Mouse (Mus musculus) left cerebral cortex, adult 2 months (tissue): Measurements from ENCODE around the gene Cdh13. TPM values are rescaled to one million over a fixed set of nuclear protein-coding genes. Genes with fewer than 3 reads are reported as not detected.

Experiments used
- DNase-seq, 2 experiments: peaks; one replicate each; pipeline ENCODE4 v3.0.0; 2021 to 2022; ENCODE audit warnings: low spot score in 2 of 2, mixed read lengths in 1 of 2; ENCODE audit errors: extremely low spot score in 1 of 2
- H3K27ac ChIP-seq: fragments of 200-600 bp; 2 replicates; pipeline ENCODE4 v1.8.1; 2022
- H3K4me3 ChIP-seq: fragments of 200-600 bp; 2 replicates; pipeline ENCODE4 v1.8.1; 2022
- CTCF ChIP-seq: fragments of 200-600 bp; IDR thresholded peaks from 2 replicates; pipeline ENCODE4 v1.8.1; 2022; ENCODE audit warnings: antibody characterized with exemption, mild to moderate bottlenecking, moderate library complexity
- intact Hi-C: fragments of 180-260 bp; cut with DNase I; formaldehyde crosslinking; loops from one replicate; pipeline ENCODE4 v1.15.1; 2025
- total RNA-seq, 2 experiments: library from RNA; stranded (reverse); gene quantifications; 2 replicates each; pipeline ENCODE4 v1.2.3; 2021

The Cdh13 gene
- total RNA-seq, 2 experiments from 2014 or later, result 69.9 to 74.8 TPM

DNA sequence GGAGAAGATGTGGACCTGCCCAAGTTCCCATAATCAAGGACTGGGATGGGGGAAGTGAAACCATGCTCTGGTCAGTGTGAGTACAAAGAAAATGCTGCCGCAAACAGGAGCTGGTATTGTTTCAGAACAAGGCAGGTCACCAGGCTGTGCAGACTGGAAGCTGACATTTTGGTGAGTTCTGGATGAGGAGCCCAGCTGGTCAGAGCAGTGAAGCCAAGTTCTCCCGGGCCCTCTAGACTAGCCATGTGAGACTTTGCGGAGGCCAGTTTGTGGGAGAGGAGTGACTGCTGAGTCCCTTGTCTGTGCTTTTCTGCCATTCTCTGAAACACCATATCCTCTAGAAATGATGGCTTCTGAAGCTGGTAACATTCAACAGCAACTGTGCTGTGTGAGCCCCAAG lies 829.3 kb downstream of the Cdh13 start:
- intact Hi-C loops, result no loop called here
- DNase-seq, result no peak
- Histone ChIP-seq H3K4me3 (no peak overlapping the region), H3K27ac (no peak overlapping the region)
- no peak for TF ChIP-seq CTCF

DNA sequence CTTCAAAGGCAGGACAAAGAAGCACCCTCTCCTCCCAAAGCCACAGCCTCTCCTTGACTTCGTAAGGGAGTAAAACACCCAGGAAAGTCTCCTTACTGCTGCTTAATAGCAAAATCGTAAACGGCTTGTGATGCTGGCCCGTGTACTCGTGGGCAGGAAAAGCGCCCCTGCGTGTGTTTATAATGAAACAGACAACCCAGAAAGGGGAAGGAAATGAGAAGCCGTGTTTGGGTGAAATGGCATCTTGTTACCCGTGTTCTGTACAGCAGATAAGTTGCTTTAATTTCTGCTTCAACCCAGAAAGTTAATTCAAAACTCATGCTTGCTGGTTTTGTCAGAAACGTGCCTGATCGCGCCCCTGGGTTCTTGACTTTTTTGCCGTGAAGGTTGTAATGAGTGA lies 837.7 kb downstream of the Cdh13 start:
- intact Hi-C loops, result no loop called here
- Histone ChIP-seq H3K4me3 (no peak overlapping the region), H3K27ac (no peak overlapping the region)
- TF ChIP-seq CTCF, result no peak
- no peak for DNase-seq

DNA sequence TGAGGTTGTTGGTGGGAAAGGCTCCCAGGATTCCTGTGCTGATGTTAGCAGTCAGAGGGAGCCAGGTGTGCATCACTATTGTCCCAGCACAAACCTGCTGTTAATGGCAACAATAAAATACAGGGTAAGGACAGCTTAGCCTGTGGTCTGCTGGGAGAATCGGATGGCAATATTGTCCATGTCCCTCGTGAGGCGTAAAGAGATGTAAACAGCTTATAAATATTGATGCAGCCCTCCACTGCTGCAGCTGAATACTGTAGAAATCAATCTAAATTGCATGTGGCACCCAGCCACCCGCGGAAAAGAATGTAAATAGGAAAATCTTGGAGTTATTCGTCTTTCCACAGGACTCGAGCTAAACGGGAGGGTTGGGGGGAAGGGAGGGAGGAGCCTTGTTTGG lies 844.3 kb downstream of the Cdh13 start:
- no peak for TF ChIP-seq CTCF

DNA sequence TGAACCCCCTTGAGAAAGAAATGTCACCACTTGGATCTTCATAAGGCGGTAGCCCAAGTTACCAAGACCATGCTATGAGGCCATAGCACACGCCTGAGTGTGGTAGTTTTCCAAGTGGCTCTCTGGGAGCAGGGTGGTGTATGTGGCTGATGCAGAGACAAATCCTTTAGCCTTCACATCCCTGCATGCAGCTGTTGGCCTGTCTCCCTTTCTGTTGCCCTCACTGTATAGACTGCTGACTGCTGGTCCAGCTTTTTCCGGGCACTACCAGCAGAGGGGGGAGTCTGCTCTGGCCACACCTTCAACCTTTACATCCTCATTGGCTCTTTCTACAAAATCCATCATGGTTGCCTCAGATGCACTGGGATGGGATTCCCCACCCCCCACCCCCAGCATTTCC lies 844.7 kb downstream of the Cdh13 start:
- TF ChIP-seq CTCF, result no peak
- intact Hi-C loops, result no loop called here
- no peak for DNase-seq
- Histone ChIP-seq H3K4me3 (no peak overlapping the region), H3K27ac (no peak overlapping the region)

More for the DNA sequence above, 844.3 kb downstream of the Cdh13 start:
- H3K4me3 ChIP-seq, result no peak overlapping the region
- H3K27ac ChIP-seq, result no peak overlapping the region
- intact Hi-C loops, result no loop called here
- DNase-seq, result no peak

DNA sequence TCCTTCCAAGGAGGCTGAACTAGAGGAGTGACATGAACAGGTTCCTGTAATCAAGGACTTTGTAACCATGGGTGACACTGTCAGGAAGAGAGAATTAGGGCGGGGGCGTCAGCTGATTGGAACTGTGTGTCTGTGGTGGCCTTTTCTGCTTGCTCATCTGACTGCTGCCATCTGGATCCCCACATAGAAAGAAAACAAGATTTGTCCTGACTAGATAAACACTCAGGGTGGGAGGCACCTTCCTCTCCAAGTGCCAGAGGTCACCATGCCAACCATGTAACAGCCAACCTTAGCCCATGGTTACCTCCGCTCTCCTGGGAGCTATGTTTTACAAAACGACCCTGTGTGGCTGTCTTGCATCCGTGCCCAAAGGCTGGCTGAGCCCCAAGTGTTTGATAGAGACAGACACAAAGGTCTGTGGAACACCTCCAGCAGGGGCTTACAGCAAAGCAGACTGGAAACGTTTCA lies 873.0 kb downstream of the Cdh13 start:
- no peak for DNase-seq
- no peak overlapping the region for H3K27ac ChIP-seq
- no peak for TF ChIP-seq CTCF
- intact Hi-C loops, result loop anchor here (5.0 kb wide), 1 partner anchor 136 kb away; no protein-coding TSS in a partner anchor
- no peak overlapping the region for H3K4me3 ChIP-seq

DNA sequence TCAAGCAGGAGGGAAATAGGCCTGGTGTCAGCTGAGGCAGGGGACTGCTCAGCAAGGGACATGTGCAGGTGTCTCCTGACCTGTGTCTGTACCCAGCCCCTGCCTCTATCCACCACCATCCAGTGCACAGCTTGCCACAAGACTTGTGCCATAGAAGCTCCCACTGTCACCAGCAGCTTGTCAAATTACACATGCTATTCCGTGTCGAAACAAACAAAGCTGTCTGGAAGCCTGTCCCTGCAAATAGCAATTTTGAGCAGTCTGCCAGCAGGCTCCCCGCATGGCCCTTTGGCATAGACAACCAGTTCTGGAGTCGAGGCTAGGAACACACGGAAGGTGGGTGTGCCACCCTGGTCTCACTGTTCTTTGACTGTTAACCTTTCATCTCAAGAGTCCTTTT lies 875.1 kb downstream of the Cdh13 start:
- intact Hi-C loops, result loop anchor here (5.0 kb wide), 1 partner anchor 134 kb away; no protein-coding TSS in a partner anchor
- no peak for TF ChIP-seq CTCF
- no peak overlapping the region for H3K4me3 ChIP-seq
- no peak overlapping the region for H3K27ac ChIP-seq
- DNase-seq, result no peak

DNA sequence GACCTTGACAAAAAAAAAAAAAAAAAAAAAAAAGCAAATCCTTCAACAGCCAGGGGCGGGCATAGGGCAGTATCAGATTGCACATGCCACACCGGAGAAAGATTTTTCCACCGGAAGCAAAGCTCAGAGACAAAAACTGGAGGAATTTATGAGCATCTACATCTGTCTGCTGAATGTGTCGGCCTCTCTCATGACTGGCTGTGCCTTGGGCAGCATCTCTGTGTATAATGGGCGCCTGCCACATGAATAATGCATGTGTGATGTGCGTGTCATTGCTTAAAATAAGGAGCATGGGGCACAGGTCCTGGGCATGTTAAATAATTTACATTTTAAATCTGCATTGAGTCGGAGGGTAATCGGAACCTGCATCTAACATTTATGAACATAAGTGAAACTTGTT lies 876.3 kb downstream of the Cdh13 start:
- DNase-seq, result no peak
- no peak overlapping the region for H3K27ac ChIP-seq
- TF ChIP-seq CTCF, result no peak
- no peak overlapping the region for H3K4me3 ChIP-seq
- intact Hi-C loops, result loop anchor here (5.0 kb wide), 1 partner anchor 133 kb away; no protein-coding TSS in a partner anchor

DNA sequence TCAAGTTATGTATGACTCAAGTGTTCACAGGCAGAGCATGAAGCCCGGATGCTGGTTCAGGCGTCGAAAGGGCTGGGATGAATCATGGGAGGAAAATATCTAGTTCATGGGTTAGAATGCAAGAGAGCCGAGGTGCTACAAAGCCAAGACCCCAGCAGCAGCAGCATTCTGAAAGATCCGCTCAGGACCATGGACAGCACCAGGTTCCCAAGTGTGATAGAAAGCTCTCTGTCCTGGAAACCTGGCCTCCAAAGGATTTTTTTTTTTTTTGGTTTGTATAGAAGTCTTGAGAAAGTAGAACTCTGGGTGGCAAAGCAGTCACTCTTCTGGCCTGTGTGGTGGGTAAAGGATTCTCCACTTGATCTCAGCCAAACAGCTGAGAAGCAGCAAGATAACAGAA lies 880.5 kb downstream of the Cdh13 start:
- no peak overlapping the region for H3K27ac ChIP-seq
- H3K4me3 ChIP-seq, result no peak overlapping the region
- intact Hi-C loops, result no loop called here
- DNase-seq, result no peak
- TF ChIP-seq CTCF, result no peak

DNA sequence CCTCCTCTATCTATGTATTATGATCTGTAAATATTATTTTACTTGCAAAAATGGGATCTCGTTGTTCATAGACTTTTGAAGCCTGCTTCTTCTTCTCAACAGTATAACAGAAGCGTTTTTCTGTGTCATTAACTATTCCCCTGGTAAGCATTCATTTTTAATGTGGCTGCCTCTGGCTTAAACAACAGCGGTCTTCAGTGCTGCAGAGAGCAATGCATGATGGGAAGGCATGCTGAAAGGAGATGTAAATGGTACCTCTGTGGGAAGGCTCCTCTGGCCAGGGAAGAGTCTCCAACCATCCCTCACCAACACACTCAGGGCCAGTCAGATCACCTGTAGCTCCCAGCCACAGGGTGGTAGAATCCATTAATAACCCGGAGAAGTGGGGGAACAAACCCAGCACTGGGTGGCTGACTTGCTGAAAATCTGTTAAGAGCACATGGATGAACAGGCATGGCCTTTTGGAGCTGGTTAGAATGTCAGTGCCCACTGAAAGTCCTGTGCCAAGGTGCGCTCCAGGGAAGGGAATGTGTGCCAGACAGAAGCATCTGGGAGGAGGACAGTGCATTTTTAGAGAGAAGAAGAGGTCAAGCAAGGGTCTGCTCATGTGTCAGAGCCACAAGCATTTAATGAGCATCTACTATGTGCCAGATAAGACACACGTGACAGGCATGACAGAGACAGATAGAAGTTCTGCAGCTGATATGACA lies 893.8 kb downstream of the Cdh13 start:
- intact Hi-C loops, result no loop called here
- no peak for DNase-seq
- TF ChIP-seq CTCF, result no peak
- H3K27ac ChIP-seq, result no peak overlapping the region
- no peak overlapping the region for H3K4me3 ChIP-seq

DNA sequence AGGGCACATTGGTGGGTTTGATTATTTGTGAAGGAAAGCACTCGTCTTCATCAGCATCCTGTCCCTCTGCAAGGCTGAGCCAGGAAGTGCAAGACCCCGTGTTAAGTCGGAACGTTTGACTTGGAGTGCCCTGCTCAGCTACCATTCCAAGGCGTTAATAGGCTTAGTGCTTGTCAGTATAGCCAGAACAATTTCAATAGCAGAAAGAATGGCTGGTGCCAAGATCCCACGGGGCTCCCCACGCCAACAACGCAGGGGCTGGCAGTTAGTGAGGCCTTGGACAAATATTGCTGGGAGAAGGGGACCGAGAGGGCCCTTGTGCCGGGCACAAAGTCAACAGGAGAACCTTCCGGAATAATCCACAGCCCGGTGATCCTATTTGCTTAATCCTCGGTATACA lies 897.1 kb downstream of the Cdh13 start:
- intact Hi-C loops, result no loop called here
- no peak overlapping the region for H3K27ac ChIP-seq
- H3K4me3 ChIP-seq, result no peak overlapping the region
- no peak for TF ChIP-seq CTCF
- DNase-seq, result no peak

DNA sequence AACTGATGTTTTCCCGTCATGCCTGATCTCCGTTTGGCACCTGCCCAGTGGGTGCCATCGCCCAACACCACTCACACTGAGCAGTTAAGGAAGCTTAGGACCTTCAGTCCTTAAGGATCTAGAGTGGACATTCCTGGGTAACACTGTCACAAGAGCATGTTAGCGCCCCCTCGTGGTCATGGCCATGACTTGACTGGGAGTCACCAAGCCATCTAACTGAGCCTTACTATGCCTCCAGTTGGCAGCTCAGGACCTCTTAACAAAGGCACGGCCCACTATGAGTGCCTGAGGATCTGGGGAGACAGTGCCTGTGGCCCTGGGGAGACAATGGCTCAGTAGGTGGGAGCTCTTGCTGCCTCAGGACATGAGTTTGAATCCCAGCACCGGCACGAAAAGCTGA lies 912.2 kb downstream of the Cdh13 start:
- no peak for DNase-seq
- intact Hi-C loops, result no loop called here
- peak; percentile 55 for TF ChIP-seq CTCF
- Histone ChIP-seq H3K4me3 (no peak overlapping the region), H3K27ac (no peak overlapping the region)

DNA sequence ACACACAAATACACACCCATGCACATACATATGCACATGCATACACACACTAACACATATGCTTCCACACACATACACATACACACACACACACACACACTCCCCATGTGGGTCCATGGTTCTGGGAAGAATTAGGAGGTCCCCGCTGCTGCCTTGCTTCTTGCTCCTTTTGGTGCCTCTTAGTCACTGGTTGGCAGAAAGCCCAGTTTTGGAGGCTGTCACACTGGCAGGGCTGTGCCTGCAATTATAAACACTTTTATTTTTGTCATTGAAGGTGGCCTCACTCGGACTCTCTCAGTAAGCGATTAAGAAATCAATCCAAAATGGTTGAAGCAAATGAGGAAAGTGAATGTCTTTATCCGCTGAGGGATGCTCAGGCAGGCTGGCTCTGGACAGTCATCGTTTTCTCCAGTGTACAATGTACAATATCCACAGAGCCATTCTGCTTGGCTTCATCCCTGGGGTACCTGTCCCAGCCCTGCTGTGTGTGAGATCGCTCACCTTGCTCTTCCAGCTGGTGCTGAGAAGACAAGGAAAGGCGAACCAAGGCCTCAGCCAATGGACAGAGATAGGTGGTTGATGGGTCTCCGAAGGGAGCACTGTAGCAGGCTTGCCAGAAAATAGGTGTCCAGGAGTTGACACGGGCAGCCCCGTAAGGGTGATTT lies 913.1 kb downstream of the Cdh13 start:
- H3K4me3 ChIP-seq, result no peak overlapping the region
- intact Hi-C loops, result no loop called here
- TF ChIP-seq CTCF, result no peak
- DNase-seq, result peak; percentile 63 to 69
- H3K27ac ChIP-seq, result peak overlapping the region; percentile 37; the same call in 1 of the 2 replicates
